Mouse (Mus musculus) olfactory bulb, adult 2 months (tissue): Measurements from ENCODE around the gene Vmn1r217. TPM values are rescaled to one million over a fixed set of nuclear protein-coding genes. Genes with fewer than 3 reads are reported as not detected.

Source experiments
- H3K27ac ChIP-seq: fragments of 200-500 bp; 2 replicates; pipeline ENCODE4 v1.5.1; 2012; ENCODE audit warnings: low read depth, low read length; ENCODE audit not compliant: insufficient read depth
- H3K4me1 ChIP-seq: fragments of 200-500 bp; 2 replicates; pipeline ENCODE4 v1.6.1; 2012; ENCODE audit warnings: low read length; ENCODE audit not compliant: control insufficient read depth, insufficient read depth
- H3K4me3 ChIP-seq: fragments of 200-500 bp; 2 replicates; pipeline ENCODE4 v1.5.1; 2012; ENCODE audit warnings: mild to moderate bottlenecking, low read depth, low read length, moderate library complexity; ENCODE audit not compliant: insufficient read depth
- CTCF ChIP-seq: fragments of 200-500 bp; IDR thresholded peaks from 2 replicates; pipeline ENCODE4 v1.5.1; 2012; ENCODE audit warnings: low read depth, mild to moderate bottlenecking, low read length, moderate library complexity; ENCODE audit not compliant: insufficient read depth
- POLR2A ChIP-seq: fragments of 200-500 bp; IDR thresholded peaks from 2 replicates; pipeline ENCODE4 v1.6.1; 2012; ENCODE audit warnings: mild to moderate bottlenecking, low read depth, low read length, moderate library complexity; ENCODE audit not compliant: insufficient read depth
- WGBS: fragments of 180-500 bp; shearing (Covaris S2); methylation state at CpG from one replicate; pipeline ENCODE4 v1.1.7; 2018; 5-methylcytosine and 5-hydroxymethylcytosine counted together
- polyA plus RNA-seq: library from polyadenylated mRNA; stranded (reverse); fragments of >200 nt; gene quantifications from 2 replicates; pipeline ENCODE4 v1.2.4, GENCODE M21; 2012; ENCODE audit warnings: low replicate concordance; ENCODE audit not compliant: missing spikeins, insufficient read depth, insufficient read length

The Vmn1r217 gene
- polyA plus RNA-seq, 1 experiment = not detected

DNA sequence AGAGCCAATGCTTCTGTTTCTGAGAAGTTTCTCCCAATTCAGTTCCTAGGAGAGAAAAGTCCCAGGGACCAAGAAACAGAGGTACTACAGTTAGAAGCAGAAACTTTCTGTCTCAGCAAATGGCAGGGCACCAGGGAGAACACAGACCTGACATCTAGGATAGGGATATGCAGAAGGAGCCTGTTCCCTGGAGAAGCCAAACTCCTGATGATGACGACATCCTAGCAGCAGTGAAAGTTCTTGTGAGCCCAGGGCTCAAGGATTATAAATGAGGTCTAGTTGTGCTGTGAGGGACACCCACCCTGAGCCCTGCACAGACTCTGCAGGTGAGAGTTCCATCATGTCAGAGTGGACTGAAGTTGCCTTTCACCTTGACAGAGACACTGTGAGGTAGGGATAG, 50.3 kb downstream of the Vmn1r217 start, which contains the start of gene Vmn1r215:
TSS of gene Vmn1r215 (plus strand) at position 301 of the 400 bp plus-strand sequence.
- Histone ChIP-seq H3K4me3 (no peak within 1 kb of the TSS), H3K4me1 (no peaks in the 10 kb centered on the region), H3K27ac (no peak within 1 kb of the TSS)
- WGBS = 80% methylated on average over 1 of the region's 1 CpGs
- TF ChIP-seq CTCF = no peak
- no peak for TF ChIP-seq POLR2A

DNA sequence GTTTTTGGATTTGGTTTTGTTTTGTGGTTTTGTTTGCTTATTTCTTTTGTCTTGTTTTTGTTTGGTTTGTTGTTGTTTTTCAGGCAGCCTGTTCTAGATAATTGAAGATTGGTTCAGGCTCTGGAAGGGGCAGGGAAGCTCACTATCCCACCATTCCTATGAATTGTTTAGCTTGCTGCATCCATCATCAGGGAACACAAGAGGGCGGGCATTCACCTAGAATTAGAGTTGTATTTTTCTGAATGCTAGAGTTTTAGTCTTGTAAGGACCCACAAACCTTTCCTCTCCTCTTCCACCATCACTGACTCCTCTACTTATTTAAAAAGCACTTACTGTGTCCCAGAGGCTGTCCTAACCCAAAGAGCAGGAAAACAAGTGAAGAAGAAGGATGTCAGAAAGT, 60.2 kb downstream of the Vmn1r217 start:
- Histone ChIP-seq H3K4me3 (no peak overlapping the region), H3K4me1 (no peaks in the 10 kb centered on the region), H3K27ac (no peak overlapping the region)
- TF ChIP-seq CTCF (no peak), POLR2A (no peak)
- WGBS = 52% methylated on average over 1 of the region's 1 CpGs

Other genes with a start within 250 kb of the Vmn1r217 start
- not detected in 2 replicates for gene Vmn1r212, start 234.0 kb downstream of the Vmn1r217 start, polyA plus RNA-seq
- gene Vmn1r213, start 110.6 kb downstream of the Vmn1r217 start, polyA plus RNA-seq = not detected in 2 replicates
- not detected in 2 replicates for gene Vmn1r214, start 87.8 kb downstream of the Vmn1r217 start, polyA plus RNA-seq
- gene Vmn1r215, start 50.2 kb downstream of the Vmn1r217 start, polyA plus RNA-seq = not detected in 2 replicates
- not detected in 2 replicates for gene Vmn1r218, start 14.9 kb upstream of the Vmn1r217 start, polyA plus RNA-seq
- gene Vmn1r219, start 41.1 kb upstream of the Vmn1r217 start, polyA plus RNA-seq = not detected in 2 replicates
- not detected in 2 replicates for gene Vmn1r220, start 69.7 kb upstream of the Vmn1r217 start, polyA plus RNA-seq
- not detected in 2 replicates for gene Vmn1r221, start 95.9 kb upstream of the Vmn1r217 start, polyA plus RNA-seq
- gene Vmn1r222, start 117.7 kb upstream of the Vmn1r217 start, polyA plus RNA-seq = not detected in 2 replicates
- gene Vmn1r223, start 128.9 kb upstream of the Vmn1r217 start, polyA plus RNA-seq = not detected in 2 replicates